Mouse (Mus musculus) thymus, adult 2 months (tissue): ENCODE results near the gene Dnah7a. TPM values are rescaled to one million over a fixed set of nuclear protein-coding genes. Genes with fewer than 3 reads are reported as not detected.
"Not testable (repeated sequence)": the region's sequence is repeated elsewhere in the genome, so short reads cannot be mapped to it uniquely, and the experiment has no call there.

Source experiments
- DNase-seq: peaks from one replicate; pipeline ENCODE4 v3.0.0; 2021
- H3K27ac ChIP-seq: fragments of 200-500 bp; 2 replicates; pipeline ENCODE4 v1.5.1; 2012; ENCODE audit warnings: low read length, control low read depth; ENCODE audit not compliant: control insufficient read depth, insufficient read depth
- H3K27me3 ChIP-seq: fragments of 200-500 bp; 2 replicates; pipeline ENCODE4 v1.6.1; 2012; ENCODE audit warnings: mild to moderate bottlenecking, low read length, moderate library complexity, mixed read lengths; ENCODE audit not compliant: control insufficient read depth, insufficient read depth
- H3K36me3 ChIP-seq: fragments of 200-500 bp; 2 replicates; pipeline ENCODE4 v1.6.1; 2012; ENCODE audit warnings: mild to moderate bottlenecking, low read length, moderate library complexity; ENCODE audit not compliant: control insufficient read depth, insufficient read depth
- H3K4me1 ChIP-seq: fragments of 200-500 bp; replicated peaks from 2 replicates; pipeline ENCODE4 v1.6.1; 2012; ENCODE audit warnings: low read length; ENCODE audit not compliant: control insufficient read depth, insufficient read depth
- H3K4me3 ChIP-seq: fragments of 200-500 bp; 2 replicates; pipeline ENCODE4 v1.5.1; 2012; ENCODE audit warnings: mild to moderate bottlenecking, low read length, control low read depth, moderate library complexity; ENCODE audit not compliant: control insufficient read depth, insufficient read depth
- CTCF ChIP-seq: fragments of 200-500 bp; IDR thresholded peaks from 2 replicates; pipeline ENCODE4 v1.5.1; 2012; ENCODE audit warnings: mild to moderate bottlenecking, control low read depth, low read length, moderate library complexity, borderline replicate concordance; ENCODE audit not compliant: control insufficient read depth, poor library complexity, insufficient read depth; ENCODE audit errors: extremely low read depth
- POLR2A ChIP-seq: fragments of 200-500 bp; IDR thresholded peaks from 2 replicates; pipeline ENCODE4 v1.6.1; 2012; ENCODE audit warnings: mild to moderate bottlenecking, low read length, control low read depth, moderate library complexity; ENCODE audit not compliant: control insufficient read depth, poor library complexity, insufficient read depth; ENCODE audit errors: extremely low read depth
- WGBS: fragments of 180-500 bp; shearing (Covaris S2); methylation state at CpG from one replicate; pipeline ENCODE4 v1.1.7; 2018; 5-methylcytosine and 5-hydroxymethylcytosine counted together
- polyA plus RNA-seq: library from polyadenylated mRNA; depleted of rRNA; stranded (reverse); fragments of >200 nt; gene quantifications from 2 replicates; pipeline ENCODE4 v1.2.3, GENCODE M21; 2012

The Dnah7a gene
- polyA plus RNA-seq, 1 experiment: under 0.01 TPM

GRCm38 (mm10) chr1:53405803-53406325 lies 300.7 kb downstream of the Dnah7a start:
- Histone ChIP-seq H3K36me3 (no peaks in the 10 kb centered on the region), H3K4me1 (no peaks in the 10 kb centered on the region), H3K27ac (no peak overlapping the region), H3K27me3 (no peaks in the 10 kb centered on the region), H3K4me3 (no peak overlapping the region)
- no peak for TF ChIP-seq POLR2A
- no peak for TF ChIP-seq CTCF
- 51% methylated on average over 3 of the region's 3 CpGs for WGBS
- DNase-seq: no peak

- H3K4me3 ChIP-seq, H3K36me3 ChIP-seq, DNase-seq, H3K27ac ChIP-seq, H3K27me3 ChIP-seq, H3K4me1 ChIP-seq: not testable (repeated sequence)
- 68% methylated on average over 21 of the region's 21 CpGs for WGBS
Observed at GRCm38 (mm10) chr1:53393936-53394760, 312.4 kb downstream of the Dnah7a start.

GRCm38 (mm10) chr1:53388762-53389161 lies 317.8 kb downstream of the Dnah7a start:
- WGBS: 98% methylated on average over 14 of the region's 14 CpGs
- no peak for DNase-seq
- no peak for TF ChIP-seq CTCF
- TF ChIP-seq POLR2A: no peak

GRCm38 (mm10) chr1:53384085-53384688 lies 322.4 kb downstream of the Dnah7a start:
- no peaks in the 10 kb centered on the region for H3K27me3 ChIP-seq
- WGBS: 89% methylated on average over 6 of the region's 6 CpGs
- H3K27ac ChIP-seq: no peak overlapping the region
- H3K36me3 ChIP-seq: no peaks in the 10 kb centered on the region
- TF ChIP-seq POLR2A (no peak), CTCF (no peak)
- H3K4me3 ChIP-seq: no peak overlapping the region
- DNase-seq: no peak
- H3K4me1 ChIP-seq: no peaks in the 10 kb centered on the region

More at GRCm38 (mm10) chr1:53388762-53389161, 317.8 kb downstream of the Dnah7a start:
- no peaks in the 10 kb centered on the region for H3K36me3 ChIP-seq
- H3K27ac ChIP-seq: no peak overlapping the region
- no peak overlapping the region for H3K4me3 ChIP-seq
- no peaks in the 10 kb centered on the region for H3K4me1 ChIP-seq
- no peaks in the 10 kb centered on the region for H3K27me3 ChIP-seq

GRCm38 (mm10) chr1:53377731-53378130 lies 328.9 kb downstream of the Dnah7a start:
- TF ChIP-seq POLR2A (no peak), CTCF (no peak)
- Histone ChIP-seq H3K36me3 (no peaks in the 10 kb centered on the region), H3K27me3 (no peaks in the 10 kb centered on the region), H3K4me3 (no peak overlapping the region), H3K27ac (no peak overlapping the region), H3K4me1 (no peaks in the 10 kb centered on the region)
- DNase-seq: no peak
- WGBS: 80% methylated on average over 3 of the region's 3 CpGs

- H3K36me3 ChIP-seq, H3K27ac ChIP-seq, H3K4me3 ChIP-seq, DNase-seq, H3K4me1 ChIP-seq, H3K27me3 ChIP-seq: not testable (repeated sequence)
- 96% methylated on average over 2 of the region's 2 CpGs for WGBS
Observed at GRCm38 (mm10) chr1:53375965-53376364, 330.6 kb downstream of the Dnah7a start.

GRCm38 (mm10) chr1:53358988-53359387 lies 347.6 kb downstream of the Dnah7a start:
- H3K27me3 ChIP-seq: no peaks in the 10 kb centered on the region
- H3K36me3 ChIP-seq: no peaks in the 10 kb centered on the region
- no peaks in the 10 kb centered on the region for H3K4me1 ChIP-seq
- no peak overlapping the region for H3K4me3 ChIP-seq
- no peak for TF ChIP-seq POLR2A
- no peak for TF ChIP-seq CTCF
- no peak for DNase-seq
- no peak overlapping the region for H3K27ac ChIP-seq
